Mouse (Mus musculus): ENCODE results near the gene Arhgap40. TPM values are rescaled to one million over a fixed set of nuclear protein-coding genes. Genes with fewer than 3 reads are reported as not detected.

Gene Arhgap40
- polyA plus RNA-seq, 1 experiment from 2014 or later, result not detected

- Histone ChIP-seq H3K4me3 (no peak overlapping the region), H3K36me3 (no peaks in the 10 kb centered on the region), H3K9me3 (replicated peaks) (no peaks in the 10 kb centered on the region), H3K27me3 (ENCODE audit: low read depth, poor library complexity, severe bottlenecking) (peaks cover 28% of the 10 kb centered on the region), H3K4me1 (peaks cover 25% of the 10 kb centered on the region), H3K27ac (no peak overlapping the region)
- 85% methylated on average over 4 of the region's 4 CpGs for WGBS
- no peak for DNase-seq (ENCODE audit: low spot score)
These were observed 80.8 kb downstream of the Arhgap40 start for GRCm38 (mm10) chr2:158593371-158593770.

GRCm38 (mm10) chr2:158595103-158595502 lies 82.5 kb downstream of the Arhgap40 start:
- H3K9me3 ChIP-seq (replicated peaks), result no peaks in the 10 kb centered on the region
- peaks cover 14% of the 10 kb centered on the region for H3K4me1 ChIP-seq
- no peak overlapping the region for H3K27ac ChIP-seq
- peaks cover 45% of the 10 kb centered on the region for H3K27me3 ChIP-seq (ENCODE audit: low read depth, poor library complexity, severe bottlenecking)
- H3K4me3 ChIP-seq, result no peak overlapping the region
- DNase-seq (ENCODE audit: low spot score), result peak; percentile 80
- WGBS, result 2% methylated on average over 12 of the region's 12 CpGs
- no peaks in the 10 kb centered on the region for H3K36me3 ChIP-seq

- Histone ChIP-seq H3K27me3 (ENCODE audit: low read depth, poor library complexity, severe bottlenecking) (peaks cover 50% of the 10 kb centered on the region), H3K9me3 (replicated peaks) (no peaks in the 10 kb centered on the region), H3K27ac (no peak overlapping the region), H3K4me3 (no peak overlapping the region), H3K4me1 (peaks cover 14% of the 10 kb centered on the region), H3K36me3 (no peaks in the 10 kb centered on the region)
- 41% methylated on average over 7 of the region's 7 CpGs for WGBS
- DNase-seq (ENCODE audit: low spot score), result no peak
These were observed 83.0 kb downstream of the Arhgap40 start for GRCm38 (mm10) chr2:158595577-158595976.

- WGBS, result 65% methylated on average over 1 of the region's 1 CpGs
- Histone ChIP-seq H3K4me3 (no peak overlapping the region), H3K27ac (no peak overlapping the region), H3K27me3 (ENCODE audit: low read depth, poor library complexity, severe bottlenecking) (peaks cover 62% of the 10 kb centered on the region), H3K36me3 (no peaks in the 10 kb centered on the region), H3K9me3 (replicated peaks) (no peaks in the 10 kb centered on the region), H3K4me1 (peaks cover 9% of the 10 kb centered on the region)
- no peak for DNase-seq (ENCODE audit: low spot score)
These were observed 84.2 kb downstream of the Arhgap40 start for GRCm38 (mm10) chr2:158596803-158597202.

Other genes starting within 250 kb of the Arhgap40 start
- gene Lbp, start 206.3 kb upstream of the Arhgap40 start, polyA plus RNA-seq (2016; fragmentation: Nextera tagmentation; extraction: Ambion mirVana), result 1.9 and 3.9 TPM in 2 replicates
- gene Snhg11, start 137.2 kb upstream of the Arhgap40 start, polyA plus RNA-seq (2016; fragmentation: Nextera tagmentation; extraction: Ambion mirVana), result 7.0 TPM in 2 replicates
- gene Ralgapb, start 102.9 kb upstream of the Arhgap40 start, polyA plus RNA-seq (2016; fragmentation: Nextera tagmentation; extraction: Ambion mirVana), result 10.7 and 12.6 TPM in 2 replicates
- 0.35 TPM in 1 of 2 replicates, not detected in the other for gene Adig, start 10.2 kb upstream of the Arhgap40 start, polyA plus RNA-seq (2016; fragmentation: Nextera tagmentation; extraction: Ambion mirVana)
- gene Slc32a1, start 98.0 kb downstream of the Arhgap40 start, polyA plus RNA-seq (2016; fragmentation: Nextera tagmentation; extraction: Ambion mirVana), result not detected in 2 replicates
- gene Actr5, start 112.1 kb downstream of the Arhgap40 start, polyA plus RNA-seq (2016; fragmentation: Nextera tagmentation; extraction: Ambion mirVana), result 13.8 and 16.2 TPM in 2 replicates
- 4.4 TPM in 2 replicates for gene Ppp1r16b, start 152.6 kb downstream of the Arhgap40 start, polyA plus RNA-seq (2016; fragmentation: Nextera tagmentation; extraction: Ambion mirVana)